Mouse (Mus musculus) cerebellum, adult 2 months (tissue): ENCODE measurements around the gene Enkur. TPM values are rescaled to one million over a fixed set of nuclear protein-coding genes. Genes with fewer than 3 reads are reported as not detected.
"Not testable (repeated sequence)": the region's sequence is repeated elsewhere in the genome, so short reads cannot be mapped to it uniquely, and the experiment has no call there.

ENCODE experiments used
- DNase-seq, 2 experiments: peaks; one replicate each; pipeline ENCODE4 v3.0.0; 2021
- H3K27ac ChIP-seq: fragments of 200-500 bp; 2 replicates; pipeline ENCODE4 v1.5.1; 2012; ENCODE audit warnings: low read length, control low read depth, inconsistent platforms; ENCODE audit not compliant: insufficient read depth
- H3K27me3 ChIP-seq: fragments of 200-500 bp; 2 replicates; pipeline ENCODE4 v1.6.1; 2012; ENCODE audit warnings: inconsistent platforms, mild to moderate bottlenecking, low read length, moderate library complexity; ENCODE audit not compliant: control insufficient read depth, insufficient read depth
- H3K4me1 ChIP-seq: fragments of 200-500 bp; 2 replicates; pipeline ENCODE4 v1.6.1; 2011; ENCODE audit warnings: low read length; ENCODE audit not compliant: control insufficient read depth, insufficient read depth
- H3K4me3 ChIP-seq: fragments of 200-500 bp; replicated peaks from 2 replicates; pipeline ENCODE3; 2011; ENCODE audit warnings: mild to moderate bottlenecking, low read depth, low read length, control low read depth; ENCODE audit not compliant: insufficient read depth
- CTCF ChIP-seq: fragments of 200-500 bp; IDR thresholded peaks from 2 replicates; pipeline ENCODE4 v1.5.1; 2011; ENCODE audit warnings: low read depth, mild to moderate bottlenecking, control low read depth, low read length, moderate library complexity, borderline replicate concordance; ENCODE audit not compliant: insufficient read depth
- POLR2A ChIP-seq: fragments of 200-500 bp; IDR thresholded peaks from 2 replicates; pipeline ENCODE4 v1.6.1; 2011; ENCODE audit warnings: low read length, control low read depth, borderline replicate concordance; ENCODE audit not compliant: insufficient read depth
- WGBS: fragments of 180-500 bp; shearing (Covaris S2); methylation state at CpG from one replicate; pipeline ENCODE4 v1.1.7; 2018; 5-methylcytosine and 5-hydroxymethylcytosine counted together
- polyA plus RNA-seq: library from polyadenylated mRNA; depleted of rRNA; stranded (reverse); fragments of >200 nt; gene quantifications from 2 replicates; pipeline ENCODE4 v1.2.3, GENCODE M21; 2012; rRNA removed

The Enkur gene
- polyA plus RNA-seq: 1.0 and 1.9 TPM in 2 replicates

DNA sequence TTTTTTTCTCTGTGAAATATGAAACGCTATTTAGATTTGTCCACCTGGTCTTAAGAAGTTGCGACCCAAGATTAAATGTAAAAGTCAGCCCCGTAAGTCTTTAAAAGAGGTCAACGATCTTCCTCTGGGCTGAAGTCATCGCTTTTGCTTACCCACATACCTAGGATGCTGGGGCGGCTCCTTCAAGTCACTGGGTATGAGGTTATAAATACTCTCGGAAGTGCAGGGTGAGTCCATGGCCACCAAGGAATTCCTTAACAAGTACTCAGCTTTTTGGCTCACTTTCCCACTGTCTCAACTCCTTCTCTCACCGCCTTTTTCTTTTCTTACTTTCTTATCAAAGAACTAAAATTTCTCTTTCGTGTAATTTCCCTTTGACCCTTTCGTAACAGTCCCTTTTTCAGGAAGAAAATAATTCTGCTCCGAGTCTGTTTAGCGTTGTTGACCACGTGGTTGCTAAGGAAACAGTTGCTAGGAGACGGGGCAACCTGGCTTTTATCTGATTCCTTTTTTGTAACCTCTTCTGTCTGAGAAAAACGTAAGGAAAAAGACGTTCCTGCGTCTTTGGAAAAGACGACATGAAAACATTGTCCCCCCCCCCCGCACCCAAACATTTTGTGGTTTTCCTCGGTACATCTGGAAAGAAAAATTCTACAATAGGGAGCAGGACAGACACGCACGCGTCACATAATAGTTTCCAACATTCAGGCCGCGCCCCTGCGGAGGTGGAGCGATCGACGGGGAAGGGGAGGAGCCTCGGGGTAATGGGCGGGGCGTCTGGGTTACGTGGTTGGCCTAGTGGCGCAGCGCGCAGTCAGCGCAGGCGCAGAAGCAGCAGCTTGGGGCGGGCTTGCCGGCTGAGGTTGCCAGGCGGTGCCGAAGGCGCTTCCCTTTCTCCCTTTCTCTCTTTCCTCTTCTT, at the start of gene Enkur, which contains the start of gene Thnsl1:
Enkur (minus strand) TSS at position 454 of the 919 bp plus-strand sequence.
Thnsl1 (plus strand) TSS at position 813 of the 919 bp plus-strand sequence.
- peak within 1 kb of the TSS; percentile 75 for H3K4me3 ChIP-seq
- peak within 1 kb of the TSS; percentile 19 for H3K27ac ChIP-seq
- TF ChIP-seq POLR2A (peak; percentile 97), CTCF (no peak)
- DNase-seq: peak; percentile 96 to 99
- H3K4me1 ChIP-seq: peaks cover 3% of the 10 kb centered on the region; the same call in 1 of the 2 replicates
- 2% methylated on average over 43 of the region's 43 CpGs for whole genome bisulfite sequencing
- H3K27me3 ChIP-seq: no peaks in the 10 kb centered on the region

DNA sequence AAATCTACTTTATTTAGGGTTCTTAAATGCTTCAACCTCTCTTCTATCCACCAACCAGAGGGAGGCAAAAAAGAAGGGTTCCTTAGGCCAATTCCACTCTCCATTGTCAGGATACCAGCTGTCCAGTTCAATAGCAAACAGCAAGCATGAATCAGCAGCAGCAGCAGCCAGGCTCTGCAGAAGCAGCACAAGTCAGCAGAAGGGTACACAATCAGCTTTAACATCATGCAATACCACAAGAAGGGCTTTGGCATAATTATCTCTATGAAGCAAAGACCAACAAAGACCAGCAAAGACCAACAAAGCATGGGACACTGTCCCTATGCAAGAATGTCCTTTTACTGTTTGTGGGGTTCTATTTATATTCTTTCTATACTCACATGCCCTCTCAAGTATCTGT, 49.1 kb upstream of the Enkur start:
- Histone ChIP-seq H3K4me3 (no peak overlapping the region), H3K27ac (no peak overlapping the region), H3K27me3 (no peaks in the 10 kb centered on the region), H3K4me1 (no peaks in the 10 kb centered on the region)
- TF ChIP-seq CTCF (no peak), POLR2A (no peak)
- no peak for DNase-seq

DNA sequence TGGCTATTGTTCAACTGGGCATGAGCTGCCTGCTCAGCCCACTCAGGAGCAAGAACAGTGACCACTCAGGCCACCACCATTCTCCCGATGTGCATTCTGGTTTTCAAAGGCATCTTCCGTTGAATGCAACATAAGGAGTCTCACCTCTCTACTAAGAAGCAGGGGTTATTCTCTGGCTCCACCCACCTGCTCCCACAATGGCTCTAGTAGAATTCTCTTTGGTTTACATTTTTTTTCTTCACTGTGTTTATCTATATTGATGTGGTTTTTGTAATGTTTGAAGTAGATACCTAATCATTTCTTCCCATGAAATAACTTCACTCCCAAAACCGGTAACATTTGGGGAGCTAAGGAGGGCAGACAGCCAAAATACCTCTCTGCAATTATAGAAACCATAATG, 48.5 kb upstream of the Enkur start:
- WGBS: 37% methylated on average over 3 of the region's 3 CpGs
- TF ChIP-seq POLR2A (no peak), CTCF (no peak)
- no peak overlapping the region for H3K27ac ChIP-seq
- no peaks in the 10 kb centered on the region for H3K4me1 ChIP-seq
- no peak for DNase-seq
- H3K27me3 ChIP-seq: no peaks in the 10 kb centered on the region
- H3K4me3 ChIP-seq: no peak overlapping the region

DNA sequence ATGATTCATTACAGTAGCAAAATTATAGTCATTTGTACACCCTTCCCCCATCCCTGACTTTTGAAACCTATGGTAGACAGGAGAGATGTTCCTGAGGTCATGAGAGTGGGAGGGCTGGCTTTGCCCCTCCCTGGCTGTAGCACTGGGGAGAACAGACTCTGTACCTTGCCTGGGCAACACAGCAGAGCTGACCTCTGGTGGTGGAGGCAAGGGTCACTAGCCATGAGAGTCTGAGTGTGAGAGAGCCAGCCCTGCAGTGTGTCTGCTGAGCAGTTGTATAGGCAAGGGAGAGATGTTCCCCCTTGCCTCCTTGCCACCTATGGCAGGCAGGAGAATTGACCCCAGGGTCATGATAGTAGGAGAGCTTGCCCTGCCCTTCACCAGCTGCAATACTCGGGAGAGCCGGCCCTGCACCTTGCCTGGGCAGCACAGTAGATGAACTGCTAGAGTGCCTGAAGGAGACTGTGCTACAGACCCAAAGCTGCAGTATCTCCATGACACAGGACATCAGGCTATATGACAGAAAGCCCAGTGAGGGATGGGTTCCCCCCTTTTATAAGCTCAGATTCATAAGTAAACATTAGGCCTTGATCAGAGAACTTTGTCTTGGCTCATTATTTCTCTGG, 40.4 kb upstream of the Enkur start:
- no peak overlapping the region for H3K4me3 ChIP-seq
- no peak for DNase-seq
- TF ChIP-seq POLR2A (no peak), CTCF (no peak)
- WGBS: 90% methylated on average over 2 of the region's 2 CpGs
- no peaks in the 10 kb centered on the region for H3K4me1 ChIP-seq
- H3K27me3 ChIP-seq: no peaks in the 10 kb centered on the region
- no peak overlapping the region for H3K27ac ChIP-seq

DNA sequence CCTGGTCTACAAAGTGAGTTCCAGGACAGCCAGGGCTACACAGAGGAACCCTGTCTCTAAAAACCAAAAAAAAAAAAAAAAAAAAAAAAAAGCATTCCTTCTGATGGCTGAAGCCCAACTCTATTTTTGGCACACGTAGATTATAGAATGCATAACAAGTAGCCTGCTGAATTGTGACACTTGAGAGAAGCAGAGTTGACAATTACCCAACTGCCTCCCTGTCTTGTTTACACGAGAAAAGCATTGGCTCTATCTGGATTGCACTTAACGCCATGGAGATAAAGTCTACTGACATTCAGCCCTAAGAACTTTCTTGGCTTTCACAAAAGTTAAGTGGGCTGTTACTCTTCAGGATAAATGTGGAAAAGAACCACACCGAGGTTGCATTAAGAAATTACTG, 39.8 kb upstream of the Enkur start:
- H3K27ac ChIP-seq: no peak overlapping the region
- no peak for DNase-seq
- 48% methylated on average over 4 of the region's 4 CpGs for WGBS
- no peak for TF ChIP-seq CTCF
- TF ChIP-seq POLR2A: no peak
- H3K4me1 ChIP-seq: no peaks in the 10 kb centered on the region
- no peak overlapping the region for H3K4me3 ChIP-seq
- no peaks in the 10 kb centered on the region for H3K27me3 ChIP-seq

DNA sequence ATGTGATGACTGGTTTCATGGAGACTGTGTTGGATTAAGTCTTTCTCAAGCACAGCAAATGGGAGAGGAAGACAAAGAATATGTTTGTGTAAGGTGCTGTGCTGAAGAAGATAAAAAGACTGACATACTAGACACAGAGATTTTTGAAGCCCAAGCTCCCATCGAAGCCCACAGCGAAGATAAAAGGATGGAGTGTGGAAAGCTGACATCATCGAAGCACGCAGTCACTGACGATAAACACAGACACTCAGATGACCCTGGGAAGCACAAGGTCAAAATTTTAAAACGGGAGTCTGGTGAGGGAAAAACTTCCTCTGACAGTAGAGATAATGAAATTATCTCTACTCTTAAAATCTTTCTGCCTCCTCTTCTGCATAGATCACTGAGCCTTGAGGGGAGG, 38.9 kb upstream of the Enkur start:
- not testable (repeated sequence) for H3K4me3 ChIP-seq, H3K27me3 ChIP-seq, DNase-seq, H3K27ac ChIP-seq, H3K4me1 ChIP-seq
- WGBS: 79% methylated on average over 4 of the region's 6 CpGs

DNA sequence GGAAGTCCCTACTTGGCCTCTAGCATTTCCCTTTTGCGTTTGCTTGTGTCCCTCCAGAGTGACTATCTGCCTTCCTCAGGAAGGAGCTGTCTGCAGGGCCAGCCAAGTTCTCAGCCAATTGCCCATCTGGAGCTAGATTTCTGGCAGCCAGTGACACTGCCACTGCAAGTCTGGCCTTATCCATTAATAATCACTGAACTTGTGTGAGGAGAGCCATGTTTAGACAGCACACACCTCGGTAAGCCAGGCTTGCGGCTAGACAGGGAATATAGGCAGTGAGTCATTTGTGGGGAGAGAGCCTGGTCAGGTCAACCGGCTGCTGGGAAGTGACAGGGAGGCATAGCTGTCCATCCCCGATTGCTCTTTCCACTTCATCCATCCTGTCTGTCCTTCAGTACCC, 31.7 kb upstream of the Enkur start:
- Histone ChIP-seq H3K4me1 (no peaks in the 10 kb centered on the region), H3K4me3 (no peak overlapping the region), H3K27ac (no peak overlapping the region), H3K27me3 (no peaks in the 10 kb centered on the region)
- WGBS: 15% methylated on average over 5 of the region's 5 CpGs
- DNase-seq: peak; percentile 37 to 49
- TF ChIP-seq POLR2A (no peak), CTCF (no peak)
